Mouse (Mus musculus): ENCODE results near the gene Chuk. TPM values are rescaled to one million over a fixed set of nuclear protein-coding genes. Genes with fewer than 3 reads are reported as not detected.

The Chuk gene
- polyA plus RNA-seq, 1 experiment from 2014 or later, result 61.0 TPM

- WGBS, result 86% methylated on average over 9 of the region's 9 CpGs
- Histone ChIP-seq H3K27ac (ENCODE audit: low read depth, low read length) (no peak overlapping the region), H3K36me3 (ENCODE audit: control insufficient read depth, insufficient read depth, low read length) (no peaks in the 10 kb centered on the region), H3K4me3 (ENCODE audit: low read depth, low read length) (no peak overlapping the region), H3K27me3 (ENCODE audit: control insufficient read depth, insufficient read depth, low read length) (no peaks in the 10 kb centered on the region), H3K4me1 (replicated peaks; ENCODE audit: control insufficient read depth, insufficient read depth, low read length) (no peaks in the 10 kb centered on the region), H3K9ac (ENCODE audit: low read depth, low read length) (no peak overlapping the region), H3K9me3 (ENCODE audit: control insufficient read depth, low read length) (no peaks in the 10 kb centered on the region), H3K4me2 (replicated peaks; ENCODE audit: low read depth, low read length) (no peak overlapping the region)
- ATAC-seq (ENCODE audit: low FRiP score) (no peak), DNase-seq (ENCODE audit: low spot score) (no peak)
Observed at GRCm38 (mm10) chr19:44067323-44068049, 39.8 kb downstream of the Chuk start.

- ATAC-seq (ENCODE audit: low FRiP score), result no peak
- Histone ChIP-seq H3K27me3 (ENCODE audit: control insufficient read depth, insufficient read depth, low read length) (no peaks in the 10 kb centered on the region), H3K9ac (ENCODE audit: low read depth, low read length) (no peak overlapping the region), H3K4me1 (replicated peaks; ENCODE audit: control insufficient read depth, insufficient read depth, low read length) (no peaks in the 10 kb centered on the region), H3K36me3 (ENCODE audit: control insufficient read depth, insufficient read depth, low read length) (no peaks in the 10 kb centered on the region), H3K27ac (ENCODE audit: low read depth, low read length) (no peak overlapping the region), H3K4me2 (replicated peaks; ENCODE audit: low read depth, low read length) (no peak overlapping the region), H3K9me3 (ENCODE audit: control insufficient read depth, low read length) (no peaks in the 10 kb centered on the region), H3K4me3 (ENCODE audit: low read depth, low read length) (no peak overlapping the region)
- 94% methylated on average over 2 of the region's 2 CpGs for WGBS
- DNase-seq (ENCODE audit: low spot score), result no peak
Observed at GRCm38 (mm10) chr19:44064734-44065133, 42.5 kb downstream of the Chuk start.

- no peak for DNase-seq (ENCODE audit: low spot score)
- 92% methylated on average over 7 of the region's 7 CpGs for WGBS
Observed at GRCm38 (mm10) chr19:44063773-44064172, 43.5 kb downstream of the Chuk start.

DNA sequence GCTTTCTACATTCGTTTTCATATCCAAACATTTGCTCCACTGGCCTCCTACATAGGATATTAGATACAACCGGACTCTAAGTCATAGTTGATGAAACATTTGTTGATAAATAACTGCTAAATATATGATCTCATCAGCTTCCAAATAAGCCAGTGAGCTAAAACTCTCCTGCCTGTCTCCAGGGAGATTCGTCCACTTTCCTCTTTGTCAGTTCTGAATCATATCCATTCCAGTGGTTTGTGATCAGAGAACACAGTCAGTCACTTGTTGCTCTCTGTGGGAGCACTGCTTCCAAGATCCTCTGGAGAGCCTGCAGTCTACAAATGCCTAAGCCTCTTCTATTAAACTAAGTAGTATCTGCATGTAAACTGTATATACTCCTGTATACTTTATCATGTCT, 47.1 kb downstream of the Chuk start:
- no peak overlapping the region for H3K27ac ChIP-seq (ENCODE audit: low read depth, low read length)
- no peak overlapping the region for H3K4me2 ChIP-seq (replicated peaks; ENCODE audit: low read depth, low read length)
- no peak for DNase-seq (ENCODE audit: low spot score)
- H3K4me3 ChIP-seq (ENCODE audit: low read depth, low read length), result no peak overlapping the region
- H3K36me3 ChIP-seq (ENCODE audit: control insufficient read depth, insufficient read depth, low read length), result no peaks in the 10 kb centered on the region
- H3K9me3 ChIP-seq (ENCODE audit: control insufficient read depth, low read length), result no peaks in the 10 kb centered on the region
- ATAC-seq (ENCODE audit: low FRiP score), result no peak
- no peak overlapping the region for H3K9ac ChIP-seq (ENCODE audit: low read depth, low read length)
- no peaks in the 10 kb centered on the region for H3K27me3 ChIP-seq (ENCODE audit: control insufficient read depth, insufficient read depth, low read length)
- H3K4me1 ChIP-seq (replicated peaks; ENCODE audit: control insufficient read depth, insufficient read depth, low read length), result no peaks in the 10 kb centered on the region
- WGBS, result 87% methylated on average over 3 of the region's 3 CpGs

More at GRCm38 (mm10) chr19:44063773-44064172, 43.5 kb downstream of the Chuk start:
- Histone ChIP-seq H3K36me3 (ENCODE audit: control insufficient read depth, insufficient read depth, low read length) (no peaks in the 10 kb centered on the region), H3K4me1 (replicated peaks; ENCODE audit: control insufficient read depth, insufficient read depth, low read length) (no peaks in the 10 kb centered on the region), H3K9me3 (ENCODE audit: control insufficient read depth, low read length) (no peaks in the 10 kb centered on the region), H3K4me3 (ENCODE audit: low read depth, low read length) (no peak overlapping the region), H3K27me3 (ENCODE audit: control insufficient read depth, insufficient read depth, low read length) (no peaks in the 10 kb centered on the region), H3K27ac (ENCODE audit: low read depth, low read length) (no peak overlapping the region), H3K4me2 (replicated peaks; ENCODE audit: low read depth, low read length) (no peak overlapping the region), H3K9ac (ENCODE audit: low read depth, low read length) (no peak overlapping the region)
- ATAC-seq (ENCODE audit: low FRiP score), result no peak

DNA sequence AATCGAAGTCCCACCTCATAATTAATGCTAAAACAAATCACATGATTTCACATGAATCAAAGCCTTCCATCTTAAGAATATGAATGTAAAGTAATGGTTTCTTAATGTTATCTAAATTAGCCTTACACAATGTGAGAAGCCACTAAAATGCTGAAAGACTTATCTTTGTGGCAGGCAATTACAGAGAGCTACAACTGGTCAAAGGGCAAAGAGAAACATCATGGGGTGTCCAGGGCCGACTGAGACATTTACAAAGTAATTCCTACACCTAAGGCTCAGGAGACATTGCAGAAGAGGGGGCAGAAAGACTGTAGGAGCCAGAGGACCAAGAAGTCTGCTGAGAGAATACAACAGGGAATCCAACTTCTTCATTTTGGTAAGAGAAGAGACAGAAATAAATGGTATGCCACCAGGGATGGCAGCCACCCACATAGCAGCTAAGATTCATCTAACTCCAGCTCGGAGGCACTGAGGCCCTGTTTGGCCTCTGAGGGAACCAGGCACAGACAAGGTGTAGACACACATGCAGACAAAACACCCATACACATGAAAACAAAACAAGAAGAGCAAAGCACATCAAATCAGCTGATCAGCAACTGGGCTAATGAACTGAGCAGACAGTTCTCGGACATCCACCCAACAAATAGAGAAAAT, 52.0 kb downstream of the Chuk start:
- H3K36me3 ChIP-seq (ENCODE audit: control insufficient read depth, insufficient read depth, low read length), result no peaks in the 10 kb centered on the region
- 86% methylated on average over 4 of the region's 4 CpGs for WGBS

GRCm38 (mm10) chr19:44050388-44050787, 56.9 kb downstream of the Chuk start:
- WGBS, result 86% methylated on average over 4 of the region's 4 CpGs
- Histone ChIP-seq H3K27me3 (ENCODE audit: control insufficient read depth, insufficient read depth, low read length) (no peaks in the 10 kb centered on the region), H3K4me2 (replicated peaks; ENCODE audit: low read depth, low read length) (no peak overlapping the region), H3K4me3 (ENCODE audit: low read depth, low read length) (no peak overlapping the region), H3K36me3 (ENCODE audit: control insufficient read depth, insufficient read depth, low read length) (no peaks in the 10 kb centered on the region), H3K4me1 (replicated peaks; ENCODE audit: control insufficient read depth, insufficient read depth, low read length) (no peaks in the 10 kb centered on the region), H3K9me3 (ENCODE audit: control insufficient read depth, low read length) (no peaks in the 10 kb centered on the region), H3K27ac (ENCODE audit: low read depth, low read length) (no peak overlapping the region), H3K9ac (ENCODE audit: low read depth, low read length) (no peak overlapping the region)
- DNase-seq (ENCODE audit: low spot score) (no peak), ATAC-seq (ENCODE audit: low FRiP score) (no peak)

More for the DNA sequence above, 52.0 kb downstream of the Chuk start:
- Histone ChIP-seq H3K4me1 (replicated peaks; ENCODE audit: control insufficient read depth, insufficient read depth, low read length) (no peaks in the 10 kb centered on the region), H3K27me3 (ENCODE audit: control insufficient read depth, insufficient read depth, low read length) (no peaks in the 10 kb centered on the region), H3K27ac (ENCODE audit: low read depth, low read length) (no peak overlapping the region), H3K9me3 (ENCODE audit: control insufficient read depth, low read length) (no peaks in the 10 kb centered on the region), H3K9ac (ENCODE audit: low read depth, low read length) (no peak overlapping the region), H3K4me2 (replicated peaks; ENCODE audit: low read depth, low read length) (no peak overlapping the region), H3K4me3 (ENCODE audit: low read depth, low read length) (no peak overlapping the region)
- no peak for ATAC-seq (ENCODE audit: low FRiP score)
- DNase-seq (ENCODE audit: low spot score), result no peak

DNA sequence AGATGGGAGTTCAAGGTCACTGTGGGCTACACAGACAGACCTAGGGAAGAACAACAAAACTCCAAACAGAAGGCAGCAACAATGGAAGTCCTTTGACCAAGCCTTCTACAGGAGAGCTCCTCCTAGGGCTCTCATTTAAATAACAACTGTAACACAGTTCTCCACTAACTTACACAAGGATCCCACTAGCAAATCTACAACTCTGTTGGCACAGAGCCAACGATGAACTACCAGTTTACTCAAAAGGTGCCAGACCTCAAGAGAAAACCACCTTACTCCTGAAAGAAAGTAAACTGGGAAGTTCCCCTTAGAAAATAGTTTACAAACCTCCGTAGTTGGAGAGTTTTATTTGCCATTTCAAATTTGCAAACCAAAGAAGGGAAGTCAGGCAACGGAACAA, 58.0 kb downstream of the Chuk start:
- Histone ChIP-seq H3K4me2 (replicated peaks; ENCODE audit: low read depth, low read length) (no peak overlapping the region), H3K9ac (ENCODE audit: low read depth, low read length) (no peak overlapping the region), H3K4me3 (ENCODE audit: low read depth, low read length) (no peak overlapping the region), H3K36me3 (ENCODE audit: control insufficient read depth, insufficient read depth, low read length) (no peaks in the 10 kb centered on the region), H3K9me3 (ENCODE audit: control insufficient read depth, low read length) (no peaks in the 10 kb centered on the region), H3K4me1 (replicated peaks; ENCODE audit: control insufficient read depth, insufficient read depth, low read length) (no peaks in the 10 kb centered on the region), H3K27me3 (ENCODE audit: control insufficient read depth, insufficient read depth, low read length) (no peaks in the 10 kb centered on the region), H3K27ac (ENCODE audit: low read depth, low read length) (no peak overlapping the region)
- ATAC-seq (ENCODE audit: low FRiP score) (no peak), DNase-seq (ENCODE audit: low spot score) (no peak)
- 60% methylated on average over 3 of the region's 3 CpGs for WGBS

- Histone ChIP-seq H3K4me2 (replicated peaks; ENCODE audit: low read depth, low read length) (no peak overlapping the region), H3K36me3 (ENCODE audit: control insufficient read depth, insufficient read depth, low read length) (no peaks in the 10 kb centered on the region), H3K27ac (ENCODE audit: low read depth, low read length) (no peak overlapping the region), H3K27me3 (ENCODE audit: control insufficient read depth, insufficient read depth, low read length) (no peaks in the 10 kb centered on the region), H3K4me3 (ENCODE audit: low read depth, low read length) (no peak overlapping the region), H3K9me3 (ENCODE audit: control insufficient read depth, low read length) (no peaks in the 10 kb centered on the region), H3K4me1 (replicated peaks; ENCODE audit: control insufficient read depth, insufficient read depth, low read length) (no peaks in the 10 kb centered on the region), H3K9ac (ENCODE audit: low read depth, low read length) (no peak overlapping the region)
- no peak for ATAC-seq (ENCODE audit: low FRiP score)
- WGBS, result 89% methylated on average over 3 of the region's 3 CpGs
- DNase-seq (ENCODE audit: low spot score), result no peak
Observed at GRCm38 (mm10) chr19:44045847-44046246, 61.4 kb downstream of the Chuk start.

- no peaks in the 10 kb centered on the region for H3K9me3 ChIP-seq (ENCODE audit: control insufficient read depth, low read length)
- H3K4me1 ChIP-seq (replicated peaks; ENCODE audit: control insufficient read depth, insufficient read depth, low read length), result no peaks in the 10 kb centered on the region
- H3K4me2 ChIP-seq (replicated peaks; ENCODE audit: low read depth, low read length), result no peak overlapping the region
- ATAC-seq (ENCODE audit: low FRiP score), result no peak
- no peaks in the 10 kb centered on the region for H3K36me3 ChIP-seq (ENCODE audit: control insufficient read depth, insufficient read depth, low read length)
- no peak overlapping the region for H3K4me3 ChIP-seq (ENCODE audit: low read depth, low read length)
- H3K27ac ChIP-seq (ENCODE audit: low read depth, low read length), result no peak overlapping the region
- no peak overlapping the region for H3K9ac ChIP-seq (ENCODE audit: low read depth, low read length)
- H3K27me3 ChIP-seq (ENCODE audit: control insufficient read depth, insufficient read depth, low read length), result no peaks in the 10 kb centered on the region
- DNase-seq (ENCODE audit: low spot score), result no peak
- WGBS, result 81% methylated on average over 5 of the region's 5 CpGs
Observed at GRCm38 (mm10) chr19:44042121-44042520, 65.2 kb downstream of the Chuk start.
